Comparison of ENCODE assay signal across 22 mouse cellular contexts in the genomic region with DNA sequence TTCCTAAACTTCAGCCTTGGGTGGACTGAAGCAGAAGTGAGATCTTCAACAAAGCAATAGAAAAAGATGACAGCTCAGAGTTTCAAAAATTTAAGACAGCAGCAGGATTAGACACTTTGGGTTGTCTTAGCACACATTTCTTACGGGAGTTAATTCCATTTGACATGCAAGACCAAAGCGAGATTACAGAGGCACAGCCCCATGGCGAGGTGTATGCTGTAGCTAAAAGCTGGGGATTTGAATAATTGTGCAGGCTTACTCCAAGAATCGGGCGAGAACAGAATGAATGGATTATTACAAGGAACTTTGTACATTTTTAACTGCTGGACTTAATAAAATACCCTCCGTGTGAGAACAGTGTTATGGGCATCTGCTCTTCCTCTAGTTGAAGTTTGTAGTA.
DNase-seq lines count a peak whose midpoint lies in the region; ATAC-seq and TF ChIP-seq lines count a peak whose summit lies in the region.
"Had no signal": no experiment of that assay in that cellular context is flagged by ENCODE, and none has a peak within 500 bp of the region (broad histone marks: within the 10 kb centered on the region; RNA-seq: fewer than 3 reads in every experiment).

No protein-coding gene starts in this region.

- TF ChIP-seq EP300 in stomach, postnatal 0 days (optimal IDR thresholded peaks at IDR 0.05): no peak

- peak; percentile 10 for DNase-seq in embryo, embryonic 11 days
- DNase-seq in embryo, embryonic 10 days (ENCODE audit: low spot score): no peak
- DNase-seq in stomach, postnatal 0 days (ENCODE audit: low spot score): no peak
- no peak for DNase-seq in layer of hippocampus, postnatal 14 days (ENCODE audit: low spot score in 2 of 2)
- DNase-seq: adrenal gland, adult 8-10 months; adrenal gland, postnatal 36 days; B cell, adult 2 months; cerebellum, adult 11-12 months; cerebellum, adult 9-10 months; cerebellum, postnatal 25 days; gastrocnemius, postnatal 14 days; heart, adult 2 months had no signal

- 0 out of 2 replicates have a peak, but pooled peaks have one; percentile 25 for ATAC-seq in stomach, embryonic 16.5 days (ENCODE audit: insufficient read depth, low FRiP score)
- ATAC-seq in stomach, postnatal 0 days (ENCODE audit: low FRiP score, low TSS enrichment): no peak
- peak; percentile 49; the same call in 1 of the 2 replicates for ATAC-seq in midbrain, embryonic 16.5 days
- no peak for ATAC-seq in cerebellum, adult (ENCODE audit: insufficient number of reproducible peaks, low FRiP score, low TSS enrichment)
- ATAC-seq: CD4-positive, CD25-positive, alpha-beta regulatory T cell, adult 4 months; forebrain, embryonic 15.5 days had no signal

- H3K4me3 ChIP-seq in stomach, embryonic 16.5 days (replicated peaks; ENCODE audit: low read length): no peak overlapping the region
- H3K4me3 ChIP-seq in stomach, postnatal 0 days (ENCODE audit: low read depth, low read length): no peak overlapping the region
- H3K4me3 ChIP-seq in midbrain, embryonic 16.5 days (ENCODE audit: low read depth, low read length): no peak overlapping the region
- H3K4me3 ChIP-seq: embryonic facial prominence, embryonic 12.5 days; forebrain, embryonic 15.5 days; heart, adult 2 months; heart, embryonic 12.5 days; hindbrain, embryonic 10.5 days had no signal

- no peaks in the 10 kb centered on the region; the same call in 1 of the 2 replicates for H3K27me3 ChIP-seq in stomach, embryonic 16.5 days (ENCODE audit: control insufficient read depth, insufficient read depth, low read length)
- H3K27me3 ChIP-seq in stomach, postnatal 0 days (ENCODE audit: control insufficient read depth, insufficient read depth, low read length): no peaks in the 10 kb centered on the region
- H3K27me3 ChIP-seq in midbrain, embryonic 16.5 days (ENCODE audit: control insufficient read depth, insufficient read depth, low read depth, low read length): no peaks in the 10 kb centered on the region
- H3K27me3 ChIP-seq: embryonic facial prominence, embryonic 12.5 days; forebrain, embryonic 15.5 days; heart, embryonic 12.5 days had no signal

- no peak for TF ChIP-seq CTCF in stomach, postnatal 0 days (IDR thresholded peaks at IDR 0.05; ENCODE audit: low read depth)

- no peaks in the 10 kb centered on the region for H3K4me1 ChIP-seq in stomach, embryonic 16.5 days (ENCODE audit: control insufficient read depth, insufficient read depth, low read length)
- H3K4me1 ChIP-seq in stomach, postnatal 0 days (replicated peaks; ENCODE audit: control insufficient read depth, insufficient read depth): no peaks in the 10 kb centered on the region
- 0 out of 2 replicates have a peak, but pooled peaks cover 3% of the 10 kb centered on the region for H3K4me1 ChIP-seq in midbrain, embryonic 16.5 days (ENCODE audit: control insufficient read depth, insufficient read depth, low read length)
- H3K4me1 ChIP-seq: embryonic facial prominence, embryonic 12.5 days had no signal

- no peaks in the 10 kb centered on the region for H3K9me3 ChIP-seq in stomach, embryonic 16.5 days (replicated peaks; ENCODE audit: control insufficient read depth, low read length)
- no peaks in the 10 kb centered on the region for H3K9me3 ChIP-seq in stomach, postnatal 0 days (ENCODE audit: control insufficient read depth, low read length)
- H3K9me3 ChIP-seq in midbrain, embryonic 16.5 days (replicated peaks; ENCODE audit: control insufficient read depth, low read length, poor library complexity, severe bottlenecking): no peaks in the 10 kb centered on the region
- H3K9me3 ChIP-seq: embryonic facial prominence, embryonic 12.5 days; forebrain, embryonic 15.5 days; G1E; heart, embryonic 12.5 days; hindbrain, embryonic 10.5 days had no signal

- no peaks in the 10 kb centered on the region for H3K36me3 ChIP-seq in stomach, embryonic 16.5 days (ENCODE audit: control insufficient read depth, insufficient read depth, low read length)
- H3K36me3 ChIP-seq in stomach, postnatal 0 days (ENCODE audit: control insufficient read depth, insufficient read depth, low read length): no peaks in the 10 kb centered on the region
- H3K36me3 ChIP-seq in midbrain, embryonic 16.5 days (ENCODE audit: control insufficient read depth, insufficient read depth, low read length): no peaks in the 10 kb centered on the region
- H3K36me3 ChIP-seq: embryonic facial prominence, embryonic 12.5 days; forebrain, embryonic 15.5 days; G1E; heart, embryonic 12.5 days; hindbrain, embryonic 10.5 days had no signal

- H3K27ac ChIP-seq in stomach, embryonic 16.5 days (ENCODE audit: low read length): no peak overlapping the region
- no peak overlapping the region for H3K27ac ChIP-seq in stomach, postnatal 0 days (replicated peaks)
- no peak overlapping the region for H3K27ac ChIP-seq in midbrain, embryonic 16.5 days (ENCODE audit: low read length)
- H3K27ac ChIP-seq: embryonic facial prominence, embryonic 12.5 days; forebrain, embryonic 15.5 days; heart, adult 2 months; hindbrain, embryonic 10.5 days; hindbrain, embryonic 14.5 days had no signal

- H3K4me2 ChIP-seq in stomach, embryonic 16.5 days (ENCODE audit: low read depth, low read length): no peak overlapping the region
- no peak overlapping the region for H3K4me2 ChIP-seq in stomach, postnatal 0 days (replicated peaks; ENCODE audit: low read depth)
- H3K4me2 ChIP-seq in midbrain, embryonic 16.5 days (ENCODE audit: low read length): no peak overlapping the region
- H3K4me2 ChIP-seq: embryonic facial prominence, embryonic 12.5 days; forebrain, embryonic 15.5 days; heart, embryonic 12.5 days; hindbrain, embryonic 14.5 days had no signal

- H3K9ac ChIP-seq in stomach, embryonic 16.5 days (ENCODE audit: low read length): no peak overlapping the region
- H3K9ac ChIP-seq in stomach, postnatal 0 days (ENCODE audit: low read length): no peak overlapping the region
- H3K9ac ChIP-seq in midbrain, embryonic 16.5 days (ENCODE audit: low read depth, low read length): no peak overlapping the region
- H3K9ac ChIP-seq: embryonic facial prominence, embryonic 12.5 days; forebrain, embryonic 15.5 days; heart, embryonic 12.5 days; hindbrain, embryonic 14.5 days had no signal

- 39% methylated on average over 6 of the region's 6 CpGs for WGBS in stomach, embryonic 16.5 days
- WGBS in stomach, postnatal 0 days: 33% methylated on average over 6 of the region's 6 CpGs
- 15% methylated on average over 6 of the region's 6 CpGs for WGBS in midbrain, embryonic 16.5 days

Comparison
In these comparisons a context has a peak if more than half of its experiments do, and no peak if none do; other contexts are left out.
1. ATAC-seq: peak in stomach, embryonic 16.5 days (single experiment) and midbrain, embryonic 16.5 days (single experiment); none in stomach, postnatal 0 days (single experiment) and cerebellum, adult (single experiment).